Mouse (Mus musculus) embryonic facial prominence, embryonic 14.5 days (tissue): Measurements from ENCODE around the gene Cacna2d1. TPM values are rescaled to one million over a fixed set of nuclear protein-coding genes. Genes with fewer than 3 reads are reported as not detected.
A peak's percentile ranks its signal among the peaks of the same experiment; 100 is the strongest.

Experiments
- ATAC-seq: fragments of 200-750 bp; cut with Nextera tagmentation; 2 replicates; pipeline ENCODE4 v1.8.0; 2017; ENCODE audit warnings: low read depth, moderate number of reproducible peaks, moderate TSS enrichment
- DNase-seq: peaks from one replicate; pipeline ENCODE4 v3.0.0-alpha.2; 2015; ENCODE audit warnings: low spot score
- H3K27ac ChIP-seq: fragments of 300-500 bp; sonication (generic); replicated peaks from 2 replicates; pipeline ENCODE4 v1.5.1; 2014; ENCODE audit warnings: low read depth, mild to moderate bottlenecking, low read length, moderate library complexity
- H3K27me3 ChIP-seq: fragments of 300-500 bp; sonication (generic); replicated peaks from 2 replicates; pipeline ENCODE4 v1.6.1; 2014; ENCODE audit warnings: low read length; ENCODE audit not compliant: control insufficient read depth, insufficient read depth
- H3K36me3 ChIP-seq: fragments of 300-500 bp; sonication (generic); 2 replicates; pipeline ENCODE4 v1.6.1; 2014; ENCODE audit warnings: low read length, mixed read lengths; ENCODE audit not compliant: control insufficient read depth, insufficient read depth
- H3K4me1 ChIP-seq: fragments of 300-500 bp; sonication (generic); 2 replicates; pipeline ENCODE4 v1.6.1; 2014; ENCODE audit warnings: antibody characterized with exemption, low read length; ENCODE audit not compliant: control insufficient read depth, insufficient read depth
- H3K4me2 ChIP-seq: fragments of 300-500 bp; sonication (generic); 2 replicates; pipeline ENCODE4 v1.6.1; 2014; ENCODE audit warnings: low read depth, mild to moderate bottlenecking, low read length, moderate library complexity, mixed read lengths
- H3K4me3 ChIP-seq: fragments of 300-500 bp; sonication (generic); 2 replicates; pipeline ENCODE4 v1.5.1; 2014; ENCODE audit warnings: low read depth, mild to moderate bottlenecking, low read length
- H3K9ac ChIP-seq: fragments of 300-500 bp; sonication (generic); 2 replicates; pipeline ENCODE4 v1.6.1; 2014; ENCODE audit warnings: low read depth, mild to moderate bottlenecking, low read length, moderate library complexity, mixed read lengths
- H3K9me3 ChIP-seq: fragments of 300-500 bp; sonication (generic); 2 replicates; pipeline ENCODE4 v1.6.1; 2016; ENCODE audit warnings: low read length; ENCODE audit not compliant: control insufficient read depth
- WGBS: fragments of 180-500 bp; shearing (Covaris S2); extraction: QIAGEN DNeasy Blood & Tissue Kit; methylation state at CpG from one replicate; pipeline ENCODE4 v1.1.7; 2014; 5-methylcytosine and 5-hydroxymethylcytosine counted together
- polyA plus RNA-seq: library from polyadenylated mRNA; unstranded; fragments of >200 nt; fragmentation: Nextera tagmentation; extraction: Ambion mirVana; gene quantifications from 2 replicates; pipeline ENCODE4 v1.2.1, GENCODE M21; 2014

Cacna2d1 gene
- polyA plus RNA-seq, result 33.0 and 34.0 TPM in 2 replicates

DNA sequence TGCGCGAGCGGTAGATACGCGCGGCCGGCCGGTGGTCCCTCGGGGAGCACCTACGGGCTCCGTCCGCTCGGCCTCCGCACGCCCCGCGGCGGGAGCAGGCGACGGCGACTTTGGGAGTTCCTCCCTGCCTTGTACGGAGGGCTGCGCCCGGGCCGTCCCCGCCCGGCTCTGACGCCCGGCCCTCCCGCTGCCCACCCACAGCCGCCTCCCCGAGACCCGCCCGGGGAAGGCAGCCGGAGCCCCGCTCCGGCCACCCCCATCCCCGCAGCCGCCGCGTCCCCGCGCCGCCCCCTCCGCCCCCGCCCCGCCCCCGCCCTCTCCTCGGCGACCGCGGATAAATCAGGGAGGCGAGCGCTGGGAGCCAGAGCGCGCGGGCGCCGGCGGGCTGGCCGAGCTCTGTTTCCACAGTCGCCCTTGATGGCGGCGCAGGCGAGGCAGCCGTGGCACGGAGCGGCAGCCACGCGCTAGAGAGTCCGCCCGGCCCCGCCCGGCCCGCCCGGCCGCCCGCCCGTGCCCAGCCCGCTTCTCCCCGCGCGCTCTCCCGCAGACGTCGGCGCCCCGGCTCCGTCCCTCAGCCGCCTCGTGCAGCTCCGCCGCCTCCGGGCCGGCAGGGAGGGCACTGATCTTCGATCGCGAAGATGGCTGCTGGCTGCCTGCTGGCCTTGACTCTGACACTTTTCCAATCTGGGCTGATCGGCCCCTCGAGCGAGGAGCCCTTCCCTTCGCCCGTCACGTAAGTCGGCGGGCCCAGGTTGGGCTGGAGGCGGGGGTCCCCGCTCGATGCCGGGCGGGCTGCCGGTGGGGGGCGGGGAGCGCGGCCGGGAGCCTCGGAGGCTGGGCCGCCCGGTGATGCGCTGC, at the start of gene Cacna2d1:
TSS of gene Cacna2d1 (plus strand) at position 316 of the 858 bp plus-strand sequence.
- peak within 1 kb of the TSS; percentile 89 for H3K27ac ChIP-seq

DNA sequence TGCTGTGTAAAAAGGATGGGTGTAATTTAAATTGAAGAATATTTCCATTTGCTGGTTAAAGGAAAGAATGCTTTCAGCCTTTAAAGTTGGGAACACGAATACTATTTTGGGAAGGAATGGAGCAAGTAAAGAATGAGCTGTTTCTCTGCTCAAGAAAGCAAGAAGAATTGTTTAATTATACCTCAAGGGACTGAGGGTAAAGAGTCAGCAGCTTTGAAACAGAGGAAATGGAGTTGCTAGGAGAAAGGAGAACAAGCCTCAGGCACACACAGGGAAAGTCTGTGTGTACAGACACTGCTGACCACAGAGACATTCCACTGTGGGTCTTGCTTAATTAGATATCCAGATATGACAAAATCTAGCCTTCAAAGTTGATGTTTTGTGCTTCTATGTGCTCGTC, 39.4 kb upstream of the Cacna2d1 start:
- H3K4me2 ChIP-seq, result no peak overlapping the region
- ATAC-seq (no peak), DNase-seq (no peak)
- H3K36me3 ChIP-seq, result no peaks in the 10 kb centered on the region
- H3K9me3 ChIP-seq, result no peaks in the 10 kb centered on the region
- 32% methylated on average over 2 of the region's 2 CpGs for WGBS
- H3K9ac ChIP-seq, result no peak overlapping the region
- no peak overlapping the region for H3K27ac ChIP-seq
- H3K4me3 ChIP-seq, result no peak overlapping the region
- H3K27me3 ChIP-seq, result no peaks in the 10 kb centered on the region
- H3K4me1 ChIP-seq, result no peaks in the 10 kb centered on the region

More for the DNA sequence above, at the start of gene Cacna2d1:
- peak; percentile 69 for DNase-seq
- H3K4me2 ChIP-seq, result peak within 1 kb of the TSS; percentile 88
- 0% methylated on average over 26 of the region's 120 CpGs for WGBS
- H3K4me3 ChIP-seq, result peak within 1 kb of the TSS; percentile 71
- no peaks in the 10 kb centered on the region for H3K9me3 ChIP-seq
- H3K9ac ChIP-seq, result peak within 1 kb of the TSS; percentile 88
- ATAC-seq, result peak; percentile 91
- H3K27me3 ChIP-seq, result peaks cover 12% of the 10 kb centered on the region
- H3K4me1 ChIP-seq, result peaks cover 7% of the 10 kb centered on the region; the same call in 1 of the 2 replicates
- no peaks in the 10 kb centered on the region for H3K36me3 ChIP-seq

DNA sequence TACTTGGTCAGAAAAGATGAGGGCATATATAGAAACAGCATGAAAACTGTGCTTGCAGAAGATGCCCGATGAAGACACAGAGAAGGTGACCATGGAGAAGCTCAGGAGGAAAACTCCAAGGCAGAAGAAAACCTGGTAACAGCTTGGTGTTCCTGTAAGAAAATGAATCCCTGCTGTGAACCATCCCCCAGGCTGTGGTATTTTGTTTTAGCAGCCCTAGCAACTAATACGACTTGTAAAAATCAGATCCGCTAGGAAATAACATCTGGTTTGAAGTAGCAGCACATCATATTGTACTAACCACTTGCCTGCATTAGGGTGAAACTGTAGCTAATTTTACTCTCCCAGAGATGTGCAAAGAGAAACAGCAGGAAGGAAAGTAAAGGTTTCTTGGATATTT, 37.8 kb upstream of the Cacna2d1 start:
- 38% methylated on average over 3 of the region's 3 CpGs for WGBS
- H3K4me3 ChIP-seq, result no peak overlapping the region
- no peak overlapping the region for H3K27ac ChIP-seq
- DNase-seq (no peak), ATAC-seq (no peak)
- H3K9ac ChIP-seq, result no peak overlapping the region
- no peak overlapping the region for H3K4me2 ChIP-seq
- no peaks in the 10 kb centered on the region for H3K27me3 ChIP-seq
- H3K4me1 ChIP-seq, result no peaks in the 10 kb centered on the region
- no peaks in the 10 kb centered on the region for H3K36me3 ChIP-seq
- no peaks in the 10 kb centered on the region for H3K9me3 ChIP-seq

DNA sequence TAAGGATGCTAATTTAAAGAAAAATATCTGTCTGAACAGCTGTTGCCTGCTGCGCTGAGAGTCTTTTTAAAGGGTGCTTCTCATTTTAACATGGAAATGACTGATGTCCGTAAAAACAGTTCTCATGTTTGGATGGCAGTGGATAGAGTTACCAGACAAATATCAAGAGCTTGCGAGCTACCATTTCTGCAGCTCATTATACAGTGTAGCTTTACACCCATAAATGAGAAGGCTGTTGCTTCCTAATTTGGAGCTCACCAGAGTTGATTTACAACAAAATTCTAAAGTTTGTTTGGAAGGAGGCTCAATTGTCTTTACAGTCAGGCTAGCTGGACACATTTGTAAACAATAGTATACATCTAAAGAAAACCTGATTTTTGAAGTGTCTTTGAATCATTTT, 28.0 kb upstream of the Cacna2d1 start:
- Histone ChIP-seq H3K9ac (no peak overlapping the region), H3K36me3 (no peaks in the 10 kb centered on the region), H3K27me3 (no peaks in the 10 kb centered on the region), H3K4me2 (no peak overlapping the region), H3K27ac (no peak overlapping the region), H3K4me1 (no peaks in the 10 kb centered on the region), H3K9me3 (no peaks in the 10 kb centered on the region), H3K4me3 (no peak overlapping the region)
- peak; percentile 9 for DNase-seq
- WGBS, result 41% methylated on average over 3 of the region's 3 CpGs
- ATAC-seq, result 0 out of 2 replicates have a peak, but pooled peaks have one; percentile 9

DNA sequence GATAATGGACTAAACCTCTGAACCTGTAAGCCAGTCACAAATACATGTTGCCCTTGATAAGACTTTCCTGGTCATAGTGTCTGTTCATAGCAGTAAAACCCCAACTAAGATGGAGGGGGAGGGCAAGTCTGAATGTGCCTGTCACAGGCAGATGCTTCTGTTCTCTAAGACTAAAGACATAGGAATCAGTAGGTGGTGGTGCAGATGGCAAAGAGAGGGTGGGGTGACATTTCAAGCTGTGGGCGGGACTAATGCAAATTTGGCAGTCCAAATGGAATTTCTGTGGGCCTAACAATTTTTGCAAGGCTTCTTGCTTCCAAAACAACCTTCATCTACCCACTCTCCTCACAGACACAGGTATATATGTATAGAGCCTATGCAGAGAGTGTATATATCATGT, 19.6 kb upstream of the Cacna2d1 start:
- Histone ChIP-seq H3K27me3 (no peaks in the 10 kb centered on the region), H3K4me2 (no peak overlapping the region), H3K9ac (no peak overlapping the region), H3K4me3 (no peak overlapping the region), H3K4me1 (no peaks in the 10 kb centered on the region), H3K36me3 (no peaks in the 10 kb centered on the region), H3K27ac (no peak overlapping the region), H3K9me3 (no peaks in the 10 kb centered on the region)
- no peak for DNase-seq
- 63% methylated on average over 1 of the region's 1 CpGs for WGBS
- ATAC-seq, result no peak

DNA sequence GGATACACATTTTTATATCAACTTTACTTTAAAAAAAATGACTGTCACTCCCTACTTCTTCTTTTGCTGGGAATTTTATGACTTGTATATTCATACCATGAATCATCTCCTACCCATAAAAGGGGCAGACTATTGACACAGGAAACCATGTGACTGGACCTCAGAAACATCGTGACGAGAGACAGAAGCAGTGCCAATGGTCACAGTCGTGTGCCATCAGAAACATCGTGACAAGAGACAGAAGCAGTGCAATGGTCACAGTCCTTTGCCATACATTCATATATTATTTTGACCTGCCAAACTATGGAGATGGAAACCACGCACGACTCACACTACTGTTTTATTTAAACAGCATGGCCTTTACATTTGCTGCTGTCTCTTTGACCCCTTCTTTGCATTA, 6.0 kb upstream of the Cacna2d1 start:
- 69% methylated on average over 6 of the region's 6 CpGs for WGBS
- no peak overlapping the region for H3K4me3 ChIP-seq
- no peak overlapping the region for H3K27ac ChIP-seq
- peaks cover 7% of the 10 kb centered on the region for H3K27me3 ChIP-seq
- no peak for ATAC-seq
- no peak for DNase-seq
- H3K9ac ChIP-seq, result no peak overlapping the region
- H3K9me3 ChIP-seq, result no peaks in the 10 kb centered on the region
- no peaks in the 10 kb centered on the region for H3K36me3 ChIP-seq
- H3K4me1 ChIP-seq, result no peaks in the 10 kb centered on the region
- H3K4me2 ChIP-seq, result no peak overlapping the region

DNA sequence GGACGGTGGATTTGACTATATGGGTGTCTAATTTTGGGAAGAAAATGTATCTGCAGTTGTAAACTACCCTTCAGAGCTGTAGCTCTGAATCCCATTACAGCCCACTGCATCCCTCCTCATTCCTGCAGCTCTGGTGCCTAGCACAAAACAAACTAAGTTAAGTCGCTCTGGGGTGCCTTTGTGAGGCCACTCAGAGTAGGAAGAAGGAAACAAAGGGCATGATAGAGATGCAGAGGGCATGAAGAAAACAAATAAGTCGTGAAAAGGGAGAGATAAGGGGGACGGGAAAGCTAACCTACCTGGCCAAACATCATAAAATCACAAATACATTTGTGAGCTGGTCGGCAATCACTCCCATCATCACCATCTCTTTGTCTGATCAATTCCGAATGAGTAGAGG, 1.5 kb upstream of the Cacna2d1 start:
- H3K9me3 ChIP-seq, result no peaks in the 10 kb centered on the region
- H3K4me3 ChIP-seq, result no peak overlapping the region
- H3K9ac ChIP-seq, result no peak overlapping the region
- no peaks in the 10 kb centered on the region for H3K36me3 ChIP-seq
- H3K27me3 ChIP-seq, result peaks cover 12% of the 10 kb centered on the region
- no peak overlapping the region for H3K27ac ChIP-seq
- H3K4me2 ChIP-seq, result no peak overlapping the region
- 32% methylated on average over 6 of the region's 6 CpGs for WGBS
- ATAC-seq, result no peak
- no peak for DNase-seq
- H3K4me1 ChIP-seq, result peaks cover 7% of the 10 kb centered on the region; the same call in 1 of the 2 replicates

DNA sequence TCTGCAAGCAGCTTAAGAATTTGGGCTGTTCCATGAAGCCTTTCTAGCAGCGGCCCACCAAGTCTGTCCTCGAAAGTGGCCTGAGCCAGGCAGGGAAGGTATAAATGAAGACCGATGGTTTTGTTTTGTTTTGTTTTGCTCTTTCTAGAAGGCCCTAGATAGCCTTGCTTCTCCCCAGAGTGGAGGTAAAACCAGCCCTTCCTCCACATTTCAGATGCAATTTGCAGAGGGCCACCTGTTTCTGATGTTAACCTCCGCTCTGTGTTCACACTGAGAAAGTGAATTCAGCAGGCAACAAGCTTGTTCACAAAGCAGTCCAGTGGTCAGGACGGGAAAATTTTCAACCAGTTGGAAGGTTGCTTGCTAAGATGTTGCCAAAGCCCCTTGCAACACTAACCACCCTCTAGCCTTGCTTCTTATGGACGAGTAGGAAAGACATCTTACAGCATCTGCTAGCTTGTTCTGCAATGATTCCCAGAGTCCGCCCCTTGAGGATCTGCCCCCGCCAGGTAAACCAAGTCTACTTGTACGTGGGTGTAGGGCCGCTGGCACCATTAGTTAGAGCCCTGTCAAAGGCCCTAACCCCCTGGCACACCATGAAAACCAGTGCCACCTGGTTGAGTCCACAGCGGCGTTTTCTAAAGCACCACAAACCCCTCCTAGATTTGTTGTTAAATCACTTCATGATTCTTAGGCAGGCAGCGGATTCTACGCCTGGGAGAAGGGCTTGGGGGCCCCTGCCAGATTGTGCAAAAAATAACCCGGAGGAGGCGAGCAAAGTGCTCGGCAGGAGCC, 713 bp upstream of the Cacna2d1 start:
- Histone ChIP-seq H3K36me3 (no peaks in the 10 kb centered on the region), H3K9ac (peak overlapping the region; percentile 88), H3K4me3 (peak overlapping the region; percentile 71), H3K27me3 (peaks cover 12% of the 10 kb centered on the region), H3K27ac (peak overlapping the region; percentile 89), H3K9me3 (no peaks in the 10 kb centered on the region), H3K4me2 (peak overlapping the region; percentile 88), H3K4me1 (peaks cover 7% of the 10 kb centered on the region; the same call in 1 of the 2 replicates)
- ATAC-seq (peak; percentile 34; the same call in 1 of the 2 replicates), DNase-seq (peak; percentile 21)
- WGBS, result 5% methylated on average over 17 of the region's 17 CpGs
